Mouse (Mus musculus): ENCODE data around the gene Srgap2.
"Not testable (repeated sequence)": the region's sequence is repeated elsewhere in the genome, so short reads cannot be mapped to it uniquely, and the experiment has no call there.

Gene Srgap2

GRCm38 (mm10) chr1:131288938-131289337 lies 238.2 kb downstream of the Srgap2 start:
- no peak for DNase-seq (ENCODE audit: low spot score)

- no peak for DNase-seq (ENCODE audit: low spot score)
Measured at GRCm38 (mm10) chr1:131287267-131287666, 239.9 kb downstream of the Srgap2 start.

- DNase-seq (ENCODE audit: low spot score) = no peak
Measured at GRCm38 (mm10) chr1:131286803-131287202, 240.3 kb downstream of the Srgap2 start.

- no peak for DNase-seq (ENCODE audit: low spot score)
Measured at GRCm38 (mm10) chr1:131284616-131285015, 242.5 kb downstream of the Srgap2 start.

- DNase-seq (ENCODE audit: low spot score) = no peak
Measured at GRCm38 (mm10) chr1:131284167-131284566, 243.0 kb downstream of the Srgap2 start.

- DNase-seq (ENCODE audit: low spot score) = no peak
Measured at GRCm38 (mm10) chr1:131281731-131282130, 245.4 kb downstream of the Srgap2 start.

- DNase-seq (ENCODE audit: low spot score) = no peak
Measured at GRCm38 (mm10) chr1:131280280-131280679, 246.9 kb downstream of the Srgap2 start.

GRCm38 (mm10) chr1:131279456-131279776 lies 247.7 kb downstream of the Srgap2 start, which contains the start of gene Ikbke:
TSS of gene Ikbke (minus strand) at chr1:131279606.
- no peak for DNase-seq (ENCODE audit: low spot score)

GRCm38 (mm10) chr1:131278606-131279455 lies 248.3 kb downstream of the Srgap2 start:
- peak; percentile 17 for DNase-seq (ENCODE audit: low spot score)

GRCm38 (mm10) chr1:131276831-131277230 lies 250.3 kb downstream of the Srgap2 start:
- no peak for DNase-seq (ENCODE audit: low spot score)

- DNase-seq (ENCODE audit: low spot score) = no peak
Measured at GRCm38 (mm10) chr1:131275577-131275976, 251.6 kb downstream of the Srgap2 start.

GRCm38 (mm10) chr1:131274725-131275539 lies 252.2 kb downstream of the Srgap2 start:
- no peak for DNase-seq (ENCODE audit: low spot score)

GRCm38 (mm10) chr1:131269797-131270578 lies 257.2 kb downstream of the Srgap2 start:
- peak; percentile 60 for DNase-seq (ENCODE audit: low spot score)

GRCm38 (mm10) chr1:131268776-131269175 lies 258.4 kb downstream of the Srgap2 start:
- no peak for DNase-seq (ENCODE audit: low spot score)

GRCm38 (mm10) chr1:131263905-131264304 lies 263.2 kb downstream of the Srgap2 start:
- no peak for DNase-seq (ENCODE audit: low spot score)

GRCm38 (mm10) chr1:131260309-131260656 lies 266.9 kb downstream of the Srgap2 start:
- DNase-seq (ENCODE audit: low spot score) = no peak

- DNase-seq (ENCODE audit: low spot score) = no peak
Measured at GRCm38 (mm10) chr1:131259632-131260308, 267.4 kb downstream of the Srgap2 start.

- no peak for DNase-seq (ENCODE audit: low spot score)
Measured at GRCm38 (mm10) chr1:131257288-131257687, 269.9 kb downstream of the Srgap2 start.

- not testable (repeated sequence) for DNase-seq (ENCODE audit: low spot score)
Measured at GRCm38 (mm10) chr1:131252516-131253250, 274.5 kb downstream of the Srgap2 start.

- no peak for DNase-seq (ENCODE audit: low spot score)
Measured at GRCm38 (mm10) chr1:131246433-131247395, 280.4 kb downstream of the Srgap2 start.

Measured in ovary, postnatal 10 days (tissue).